Mouse (Mus musculus): ENCODE measurements around the gene Akap13. TPM values are rescaled to one million over a fixed set of nuclear protein-coding genes. Genes with fewer than 3 reads are reported as not detected.

Akap13 gene
- polyA plus RNA-seq (2011; ENCODE audit: insufficient read length, low read depth, missing spikeins): 48.3 and 51.8 TPM in 2 replicates

- TF ChIP-seq POLR2A (IDR thresholded peaks at IDR 0.05; ENCODE audit: low read depth, low read length) (peak; percentile 94), CTCF (IDR thresholded peaks at IDR 0.05; ENCODE audit: borderline replicate concordance, insufficient read depth, low read length) (no peak)
- peak within 1 kb of the TSS; percentile 90 for H3K4me3 ChIP-seq (ENCODE audit: insufficient read depth, low read length)
- peak within 1 kb of the TSS; percentile 81 for H3K27ac ChIP-seq (ENCODE audit: insufficient read depth, low read length)
- no peaks in the 10 kb centered on the region for H3K4me1 ChIP-seq (ENCODE audit: control insufficient read depth, insufficient read depth, low read length)
Measured at GRCm38 (mm10) chr7:75455223-75456151, at the start of gene Akap13. TSS of gene Akap13 (plus strand) at chr7:75455534.

GRCm38 (mm10) chr7:75410641-75411040 is 44.7 kb upstream of the Akap13 start:
- H3K4me3 ChIP-seq (ENCODE audit: insufficient read depth, low read length): no peak overlapping the region
- H3K27ac ChIP-seq (ENCODE audit: insufficient read depth, low read length): peak overlapping the region; percentile 95
- H3K4me1 ChIP-seq (ENCODE audit: control insufficient read depth, insufficient read depth, low read length): peaks cover 3% of the 10 kb centered on the region
- no peak for TF ChIP-seq CTCF (IDR thresholded peaks at IDR 0.05; ENCODE audit: borderline replicate concordance, insufficient read depth, low read length)

GRCm38 (mm10) chr7:75411226-75411625 is 44.1 kb upstream of the Akap13 start:
- Histone ChIP-seq H3K4me3 (ENCODE audit: insufficient read depth, low read length) (no peak overlapping the region), H3K27ac (ENCODE audit: insufficient read depth, low read length) (peak overlapping the region; percentile 95), H3K4me1 (ENCODE audit: control insufficient read depth, insufficient read depth, low read length) (peaks cover 3% of the 10 kb centered on the region)
- TF ChIP-seq CTCF (IDR thresholded peaks at IDR 0.05; ENCODE audit: borderline replicate concordance, insufficient read depth, low read length) (no peak), POLR2A (IDR thresholded peaks at IDR 0.05; ENCODE audit: low read depth, low read length) (no peak)

GRCm38 (mm10) chr7:75412011-75412510 is 43.3 kb upstream of the Akap13 start:
- peak overlapping the region; percentile 95 for H3K27ac ChIP-seq (ENCODE audit: insufficient read depth, low read length)
- peaks cover 3% of the 10 kb centered on the region for H3K4me1 ChIP-seq (ENCODE audit: control insufficient read depth, insufficient read depth, low read length)
- no peak overlapping the region for H3K4me3 ChIP-seq (ENCODE audit: insufficient read depth, low read length)
- TF ChIP-seq CTCF (IDR thresholded peaks at IDR 0.05; ENCODE audit: borderline replicate concordance, insufficient read depth, low read length) (no peak), POLR2A (IDR thresholded peaks at IDR 0.05; ENCODE audit: low read depth, low read length) (no peak)

- TF ChIP-seq POLR2A (IDR thresholded peaks at IDR 0.05; ENCODE audit: low read depth, low read length) (no peak), CTCF (IDR thresholded peaks at IDR 0.05; ENCODE audit: borderline replicate concordance, insufficient read depth, low read length) (no peak)
- Histone ChIP-seq H3K27ac (ENCODE audit: insufficient read depth, low read length) (peak overlapping the region; percentile 72), H3K4me3 (ENCODE audit: insufficient read depth, low read length) (no peak overlapping the region), H3K4me1 (ENCODE audit: control insufficient read depth, insufficient read depth, low read length) (peaks cover 3% of the 10 kb centered on the region)
Measured at GRCm38 (mm10) chr7:75412568-75412967, 42.8 kb upstream of the Akap13 start.

GRCm38 (mm10) chr7:75413903-75414302 is 41.4 kb upstream of the Akap13 start:
- no peak for TF ChIP-seq POLR2A (IDR thresholded peaks at IDR 0.05; ENCODE audit: low read depth, low read length)
- TF ChIP-seq CTCF (IDR thresholded peaks at IDR 0.05; ENCODE audit: borderline replicate concordance, insufficient read depth, low read length): no peak
- Histone ChIP-seq H3K27ac (ENCODE audit: insufficient read depth, low read length) (no peak overlapping the region), H3K4me1 (ENCODE audit: control insufficient read depth, insufficient read depth, low read length) (peaks cover 3% of the 10 kb centered on the region), H3K4me3 (ENCODE audit: insufficient read depth, low read length) (no peak overlapping the region)

- Histone ChIP-seq H3K4me3 (ENCODE audit: insufficient read depth, low read length) (no peak overlapping the region), H3K4me1 (ENCODE audit: control insufficient read depth, insufficient read depth, low read length) (peaks cover 3% of the 10 kb centered on the region), H3K27ac (ENCODE audit: insufficient read depth, low read length) (no peak overlapping the region)
- TF ChIP-seq CTCF (IDR thresholded peaks at IDR 0.05; ENCODE audit: borderline replicate concordance, insufficient read depth, low read length): no peak
- TF ChIP-seq POLR2A (IDR thresholded peaks at IDR 0.05; ENCODE audit: low read depth, low read length): no peak
Measured at GRCm38 (mm10) chr7:75414316-75414715, 41.0 kb upstream of the Akap13 start.

- H3K4me3 ChIP-seq (ENCODE audit: insufficient read depth, low read length): no peak overlapping the region
- peaks cover 3% of the 10 kb centered on the region for H3K4me1 ChIP-seq (ENCODE audit: control insufficient read depth, insufficient read depth, low read length)
- H3K27ac ChIP-seq (ENCODE audit: insufficient read depth, low read length): no peak overlapping the region
- TF ChIP-seq POLR2A (IDR thresholded peaks at IDR 0.05; ENCODE audit: low read depth, low read length) (no peak), CTCF (IDR thresholded peaks at IDR 0.05; ENCODE audit: borderline replicate concordance, insufficient read depth, low read length) (no peak)
Measured at GRCm38 (mm10) chr7:75415166-75415881, 40.0 kb upstream of the Akap13 start.

GRCm38 (mm10) chr7:75415882-75416585 is 39.3 kb upstream of the Akap13 start:
- Histone ChIP-seq H3K4me1 (ENCODE audit: control insufficient read depth, insufficient read depth, low read length) (peaks cover 3% of the 10 kb centered on the region), H3K27ac (ENCODE audit: insufficient read depth, low read length) (no peak overlapping the region)
- TF ChIP-seq POLR2A (IDR thresholded peaks at IDR 0.05; ENCODE audit: low read depth, low read length): no peak
- no peak for TF ChIP-seq CTCF (IDR thresholded peaks at IDR 0.05; ENCODE audit: borderline replicate concordance, insufficient read depth, low read length)

More at GRCm38 (mm10) chr7:75415882-75416585, 39.3 kb upstream of the Akap13 start:
- H3K4me3 ChIP-seq (ENCODE audit: insufficient read depth, low read length): no peak overlapping the region
